Mouse (Mus musculus) inflammation-experienced regulatory T-cells, adult 16 weeks (primary cell): ENCODE data around the gene Pigo. TPM values are rescaled to one million over a fixed set of nuclear protein-coding genes. Genes with fewer than 3 reads are reported as not detected.

Source experiments
- polyA plus RNA-seq: library from polyadenylated mRNA; unstranded; fragments of 100-300 nt; shearing (Covaris generic); gene quantifications from one replicate; pipeline ENCODE4 v1.2.1, GENCODE M21; 2017

The Pigo gene
- polyA plus RNA-seq = 49.0 TPM

GRCm38 (mm10) chr4:43025084-43025960 is at the start of gene Pigo:
Pigo (minus strand) TSS chr4:43025819.

GRCm38 (mm10) chr4:43058753-43059654 is 33.4 kb upstream of the Pigo start, which contains the start of gene Unc13b:
Unc13b (plus strand) TSS chr4:43058953.

DNA sequence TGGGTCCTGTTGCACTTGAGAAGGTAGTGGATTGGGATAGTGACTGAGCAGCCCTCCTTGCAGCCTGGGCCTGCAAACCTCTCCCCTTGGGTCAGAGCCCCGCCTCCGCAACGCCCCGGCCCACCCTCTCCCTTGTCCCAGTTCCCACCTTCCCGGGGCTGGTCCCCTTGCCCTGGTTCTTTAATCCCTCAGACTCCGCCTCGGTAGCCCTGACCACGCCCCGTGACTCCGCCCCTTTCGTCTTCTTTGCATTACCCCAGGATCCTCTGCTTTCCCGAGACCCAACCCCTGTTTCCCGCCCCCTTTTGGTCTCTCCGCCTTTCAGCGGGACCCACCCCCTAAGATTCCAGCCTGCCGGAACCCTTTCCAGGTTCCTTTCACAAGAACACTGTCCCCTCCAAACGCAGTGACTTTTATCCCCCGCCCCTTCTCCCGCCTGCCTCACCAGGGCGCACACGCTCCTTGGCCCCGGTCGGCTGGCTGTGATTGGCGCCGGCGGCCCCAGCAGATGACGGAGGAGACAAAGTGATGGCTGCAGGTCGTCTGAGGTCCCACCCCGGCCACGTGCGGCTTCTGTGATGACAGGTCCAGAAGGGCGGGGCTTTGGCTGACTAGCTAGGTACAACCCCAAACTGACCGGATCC is 20.2 kb upstream of the Pigo start, which contains the start of gene Fam214b:
Gene Fam214b (minus strand): TSS at position 562 of the 644 bp plus-strand sequence.

GRCm38 (mm10) chr4:43031237-43031995 is 5.8 kb upstream of the Pigo start, which contains the start of gene Stoml2:
Stoml2 (minus strand) TSS chr4:43031710.

DNA sequence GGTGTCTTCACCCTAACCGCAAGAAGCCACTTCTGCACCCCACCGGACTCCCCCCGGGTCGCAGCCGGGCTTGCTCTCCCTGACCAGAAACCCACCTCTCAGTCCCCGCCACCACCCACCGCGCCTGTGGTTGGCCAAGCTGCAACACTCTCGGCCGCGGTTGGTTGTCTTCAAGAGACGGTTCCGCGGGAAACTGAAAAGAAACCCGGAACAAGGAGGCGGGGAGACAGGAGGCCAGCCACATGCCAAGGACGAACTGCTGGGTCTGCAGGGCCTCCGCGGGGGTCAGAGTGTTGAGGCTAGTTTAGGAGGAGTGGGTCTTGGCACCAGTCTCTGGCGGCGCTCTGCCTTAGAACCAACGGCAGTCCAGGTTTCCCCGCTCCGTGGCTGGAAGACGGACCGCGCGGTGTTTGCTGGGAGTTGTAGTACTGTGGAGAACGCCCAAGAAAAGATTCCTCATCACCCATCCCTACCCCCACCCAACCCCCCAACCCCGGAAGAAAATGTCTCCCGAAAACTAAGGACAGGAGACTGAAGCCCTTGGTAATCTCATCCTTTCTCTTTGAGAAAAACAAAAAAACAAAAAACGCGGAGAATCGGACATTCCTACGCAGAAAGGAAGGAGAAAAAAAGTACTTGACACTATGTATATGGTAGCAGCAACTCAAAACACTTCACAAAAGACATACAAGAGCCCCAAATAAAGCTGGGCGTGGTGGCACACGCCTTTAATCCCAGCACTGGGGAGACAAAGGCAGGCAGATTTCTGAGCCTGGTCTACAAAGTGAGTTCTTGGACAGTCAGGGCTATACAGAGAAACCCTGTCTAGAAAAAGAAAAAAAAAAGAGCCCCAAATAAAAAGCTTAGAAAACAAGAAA is 15.2 kb downstream of the Pigo start, which contains the start of gene Fancg:
Gene Fancg (minus strand): TSS at position 346 of the 878 bp plus-strand sequence.

GRCm38 (mm10) chr4:43000141-43000986 is 25.3 kb downstream of the Pigo start, which contains the start of gene Vcp:
Vcp (minus strand) TSS chr4:43000507.

DNA sequence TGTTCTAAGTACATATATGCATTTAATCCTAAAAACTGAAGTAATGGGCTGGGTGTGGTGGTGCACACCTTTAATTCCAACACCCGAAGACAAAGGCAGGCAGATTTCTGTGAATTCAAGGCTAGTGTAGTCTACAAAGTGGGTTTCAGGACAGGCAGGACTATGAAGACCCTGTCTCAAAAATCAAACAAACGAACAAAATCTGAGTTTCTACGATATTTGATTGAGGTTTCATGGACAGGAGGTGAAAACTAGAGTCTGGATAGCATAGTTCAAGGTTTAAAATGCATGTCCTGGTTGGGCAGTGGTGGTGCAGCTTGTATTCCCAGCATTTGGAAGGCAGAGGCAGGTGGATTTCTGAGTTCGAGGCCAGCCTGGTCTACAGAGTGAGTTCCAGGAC is 56.3 kb downstream of the Pigo start, which contains the start of gene 1700022I11Rik:
Gene 1700022I11Rik (plus strand): TSS at position 301 of the 400 bp plus-strand sequence.

Other genes starting within 250 kb of the Pigo start
- not detected for gene Fam205a1, start 171.9 kb downstream of the Pigo start, polyA plus RNA-seq
- gene Gm12394, start 169.0 kb downstream of the Pigo start, polyA plus RNA-seq = not detected
- not detected for gene Fam205c, start 151.6 kb downstream of the Pigo start, polyA plus RNA-seq
- gene Phf24, start 109.2 kb downstream of the Pigo start, polyA plus RNA-seq = not detected
- 11.7 TPM for gene Dnajb5, start 76.0 kb downstream of the Pigo start, polyA plus RNA-seq
- 0.30 TPM for gene 1700022I11Rik, start 56.2 kb downstream of the Pigo start, polyA plus RNA-seq
- gene Vcp, start 25.3 kb downstream of the Pigo start, polyA plus RNA-seq = 464 TPM
- gene Fancg, start 15.3 kb downstream of the Pigo start, polyA plus RNA-seq = 31.3 TPM
- gene Stoml2, start 5.9 kb upstream of the Pigo start, polyA plus RNA-seq = 193 TPM
- 12.3 TPM for gene Fam214b, start 20.4 kb upstream of the Pigo start, polyA plus RNA-seq
- 0.46 TPM for gene Unc13b, start 33.1 kb upstream of the Pigo start, polyA plus RNA-seq
- not detected for gene Atp8b5, start 241.3 kb upstream of the Pigo start, polyA plus RNA-seq